Mouse (Mus musculus) heart, embryonic 11.5 days (tissue): ENCODE results near the gene Bbc3. TPM values are rescaled to one million over a fixed set of nuclear protein-coding genes. Genes with fewer than 3 reads are reported as not detected.
A peak's percentile ranks its signal among the peaks of the same experiment; 100 is the strongest.

Experiments used
- ATAC-seq: fragments of 200-750 bp; cut with Nextera tagmentation; replicated peaks from 2 replicates; pipeline ENCODE4 v1.8.0; 2017; ENCODE audit warnings: moderate library complexity; ENCODE audit not compliant: insufficient number of reproducible peaks, low FRiP score, low TSS enrichment
- H3K27ac ChIP-seq: fragments of 300-500 bp; sonication (generic); 2 replicates; pipeline ENCODE4 v1.5.1; 2014; ENCODE audit warnings: mild to moderate bottlenecking, low read depth, low read length
- H3K27me3 ChIP-seq: fragments of 300-500 bp; sonication (generic); 2 replicates; pipeline ENCODE4 v1.6.1; 2014; ENCODE audit warnings: mild to moderate bottlenecking, low read length, mixed read lengths; ENCODE audit not compliant: control insufficient read depth, insufficient read depth
- H3K36me3 ChIP-seq: fragments of 300-500 bp; sonication (generic); 2 replicates; pipeline ENCODE4 v1.6.1; 2014; ENCODE audit warnings: mild to moderate bottlenecking, low read length, moderate library complexity, mixed read lengths; ENCODE audit not compliant: control insufficient read depth, insufficient read depth
- H3K4me1 ChIP-seq: fragments of 300-500 bp; sonication (generic); 2 replicates; pipeline ENCODE4 v1.6.1; 2014; ENCODE audit warnings: low read length; ENCODE audit not compliant: control insufficient read depth, insufficient read depth
- H3K4me2 ChIP-seq: fragments of 300-500 bp; sonication (generic); 2 replicates; pipeline ENCODE4 v1.6.1; 2014; ENCODE audit warnings: mild to moderate bottlenecking, moderate library complexity
- H3K4me3 ChIP-seq: fragments of 300-500 bp; sonication (generic); 2 replicates; pipeline ENCODE4 v1.5.1; 2014; ENCODE audit warnings: low read depth, low read length
- H3K9ac ChIP-seq: fragments of 300-500 bp; sonication (generic); 2 replicates; pipeline ENCODE4 v1.6.1; 2014; ENCODE audit warnings: mild to moderate bottlenecking, low read depth, low read length, moderate library complexity
- H3K9me3 ChIP-seq: fragments of 300-500 bp; sonication (generic); replicated peaks from 2 replicates; pipeline ENCODE4 v1.6.1; 2016; ENCODE audit warnings: low read length; ENCODE audit not compliant: control insufficient read depth
- WGBS: fragments of 180-500 bp; shearing (Covaris S2); extraction: QIAGEN DNeasy Blood & Tissue Kit; methylation state at CpG from one replicate; pipeline ENCODE4 v1.1.7; 2014; ENCODE audit not compliant: insufficient replicate concordance; 5-methylcytosine and 5-hydroxymethylcytosine counted together
- polyA plus RNA-seq: library from polyadenylated mRNA; unstranded; fragments of >200 nt; fragmentation: Nextera tagmentation; extraction: Ambion mirVana; gene quantifications from 2 replicates; pipeline ENCODE4 v1.2.1, GENCODE M21; 2014

Bbc3 gene
- polyA plus RNA-seq, 1 experiment from 2014 or later, result 3.7 TPM

DNA sequence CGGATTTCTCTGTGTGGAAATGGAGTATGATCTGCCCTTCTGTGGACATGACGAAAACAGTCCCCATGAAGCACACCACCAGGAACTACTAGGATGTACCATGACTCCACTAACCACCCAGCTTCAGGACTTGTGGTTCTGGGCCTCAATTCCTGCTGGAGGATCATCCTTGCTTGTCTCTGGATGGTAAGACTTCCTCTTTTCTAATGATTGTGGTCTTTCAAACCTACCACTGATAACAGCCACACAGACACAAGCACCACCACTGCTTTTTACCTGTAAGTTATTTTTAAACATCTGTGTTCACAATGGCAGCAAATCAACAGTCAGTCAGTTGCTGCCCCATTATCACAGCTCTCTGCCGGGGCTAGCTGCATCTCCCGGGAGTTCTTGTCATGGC is 37.1 kb downstream of the Bbc3 start:
- no peaks in the 10 kb centered on the region for H3K27me3 ChIP-seq
- 0 out of 2 replicates have a peak, but pooled peaks cover 3% of the 10 kb centered on the region for H3K36me3 ChIP-seq
- no peaks in the 10 kb centered on the region for H3K9me3 ChIP-seq
- no peak overlapping the region for H3K4me2 ChIP-seq
- no peak overlapping the region for H3K27ac ChIP-seq
- no peak overlapping the region for H3K9ac ChIP-seq
- WGBS, result 63% methylated on average over 4 of the region's 4 CpGs
- no peak overlapping the region for H3K4me3 ChIP-seq
- peaks cover 9% of the 10 kb centered on the region; the same call in 1 of the 2 replicates for H3K4me1 ChIP-seq
- no peak for ATAC-seq

DNA sequence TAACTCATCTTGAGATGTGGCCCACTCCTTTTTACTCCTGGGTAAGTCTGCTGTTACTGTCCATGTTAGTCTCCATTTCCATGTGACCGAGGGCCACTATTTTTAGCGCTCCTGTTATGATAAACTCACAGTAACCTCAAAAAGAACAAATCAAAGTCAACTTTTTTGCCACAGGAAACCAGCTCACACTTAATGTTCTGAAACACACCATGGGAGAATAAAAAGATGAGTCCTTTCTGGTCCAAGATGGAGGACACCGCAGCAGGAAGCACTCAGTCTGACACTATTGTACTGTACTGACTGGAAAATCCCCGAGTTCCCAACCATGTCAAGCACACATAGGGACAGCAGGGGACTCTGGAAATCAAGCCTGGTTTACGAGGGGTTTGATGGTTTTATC is 41.8 kb downstream of the Bbc3 start:
- WGBS, result 61% methylated on average over 5 of the region's 5 CpGs
- H3K9me3 ChIP-seq, result no peaks in the 10 kb centered on the region
- no peak for ATAC-seq
- H3K27ac ChIP-seq, result peak overlapping the region; percentile 8; the same call in 1 of the 2 replicates
- peaks cover 19% of the 10 kb centered on the region for H3K36me3 ChIP-seq
- H3K4me1 ChIP-seq, result peaks cover 9% of the 10 kb centered on the region; the same call in 1 of the 2 replicates
- H3K4me2 ChIP-seq, result no peak overlapping the region; the same call in 1 of the 2 replicates
- H3K4me3 ChIP-seq, result no peak overlapping the region
- no peak overlapping the region for H3K9ac ChIP-seq
- no peaks in the 10 kb centered on the region for H3K27me3 ChIP-seq

DNA sequence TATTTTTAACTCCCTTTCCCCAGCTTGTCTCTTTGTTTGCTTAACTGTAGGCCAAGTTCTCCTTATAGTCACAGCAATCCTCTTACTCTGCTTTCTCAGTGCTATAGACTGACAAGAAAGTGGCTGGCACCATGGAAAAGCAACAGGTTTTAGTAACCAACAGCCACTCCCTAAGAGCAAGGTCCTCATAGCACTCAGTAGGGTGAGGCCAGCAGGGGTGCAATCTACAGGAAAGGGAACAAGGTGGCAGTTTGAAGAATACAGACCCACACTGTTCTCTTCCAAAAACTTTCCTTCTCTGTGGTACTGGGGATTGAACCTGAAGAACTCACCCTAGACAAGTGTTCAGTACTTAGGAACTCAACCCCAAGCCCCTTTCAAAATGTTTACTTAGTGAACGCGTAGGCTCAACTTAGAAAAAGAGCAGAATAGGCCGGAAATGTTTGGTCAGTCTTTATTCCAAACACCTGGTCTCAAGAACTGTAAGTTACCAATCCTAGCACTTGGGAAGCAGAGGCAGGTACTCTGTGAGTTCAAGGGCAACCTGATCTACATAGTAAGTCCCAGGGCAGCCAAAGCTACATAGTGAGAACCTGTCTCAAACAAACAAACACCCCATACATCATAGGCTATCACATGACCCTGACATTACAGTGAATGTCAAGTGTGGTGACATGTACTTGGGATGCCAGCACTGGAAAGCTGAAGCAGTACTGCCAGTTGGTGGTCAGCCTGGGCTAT is 47.8 kb downstream of the Bbc3 start:
- WGBS, result 94% methylated on average over 3 of the region's 3 CpGs
- Histone ChIP-seq H3K36me3 (peaks cover 40% of the 10 kb centered on the region), H3K9ac (no peak overlapping the region), H3K27ac (no peak overlapping the region), H3K4me1 (no peaks in the 10 kb centered on the region), H3K4me3 (no peak overlapping the region), H3K9me3 (no peaks in the 10 kb centered on the region), H3K4me2 (no peak overlapping the region), H3K27me3 (no peaks in the 10 kb centered on the region)
- no peak for ATAC-seq

DNA sequence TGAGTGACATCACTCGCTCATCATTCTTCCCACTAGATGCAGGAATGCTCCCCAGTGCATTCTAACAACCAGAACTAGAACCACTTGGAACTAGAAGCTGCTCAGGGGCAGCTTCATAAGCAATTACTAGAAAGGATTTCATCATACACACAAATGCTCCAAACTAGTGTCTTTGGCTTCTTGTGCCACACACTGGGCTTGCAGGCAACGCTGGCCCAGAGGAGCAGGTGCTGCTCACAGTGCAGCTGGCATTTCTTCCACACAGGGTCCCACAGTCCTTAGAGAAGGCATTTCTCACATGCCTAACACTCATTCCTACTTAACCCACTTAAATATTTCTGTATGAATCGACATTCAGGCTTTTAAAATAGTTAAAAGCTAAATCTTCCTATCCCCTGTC is 49.4 kb downstream of the Bbc3 start:
- Histone ChIP-seq H3K4me1 (no peaks in the 10 kb centered on the region), H3K27ac (no peak overlapping the region), H3K27me3 (no peaks in the 10 kb centered on the region), H3K9me3 (no peaks in the 10 kb centered on the region), H3K9ac (no peak overlapping the region), H3K4me3 (no peak overlapping the region), H3K4me2 (no peak overlapping the region), H3K36me3 (peaks cover 31% of the 10 kb centered on the region)
- ATAC-seq, result no peak
- WGBS, result 81% methylated on average over 3 of the region's 3 CpGs

DNA sequence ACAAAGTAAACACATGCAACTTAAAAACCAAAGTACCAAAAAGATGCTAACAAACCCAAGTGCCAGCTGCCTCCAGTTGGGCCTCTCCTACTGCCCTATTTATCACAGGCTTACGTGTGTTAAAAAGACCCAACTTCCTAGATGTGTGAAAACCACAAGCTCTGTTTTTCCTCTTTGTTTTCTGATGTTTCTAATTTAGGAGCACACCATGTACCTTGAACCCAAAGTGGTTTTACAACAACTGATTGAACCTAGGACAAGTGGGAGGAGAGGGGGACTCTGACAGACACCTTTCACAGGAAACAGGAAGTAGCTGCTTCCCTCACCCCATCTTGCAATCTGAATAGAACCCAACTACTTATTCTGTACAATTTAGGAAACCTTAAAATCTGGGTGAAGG is 56.1 kb downstream of the Bbc3 start:
- Histone ChIP-seq H3K4me1 (peaks cover 10% of the 10 kb centered on the region), H3K36me3 (peaks cover 24% of the 10 kb centered on the region), H3K9me3 (no peaks in the 10 kb centered on the region), H3K9ac (no peak overlapping the region), H3K4me3 (no peak overlapping the region), H3K27ac (no peak overlapping the region), H3K4me2 (no peak overlapping the region), H3K27me3 (no peaks in the 10 kb centered on the region)
- WGBS, result 76% methylated on average over 1 of the region's 1 CpGs
- ATAC-seq, result no peak

DNA sequence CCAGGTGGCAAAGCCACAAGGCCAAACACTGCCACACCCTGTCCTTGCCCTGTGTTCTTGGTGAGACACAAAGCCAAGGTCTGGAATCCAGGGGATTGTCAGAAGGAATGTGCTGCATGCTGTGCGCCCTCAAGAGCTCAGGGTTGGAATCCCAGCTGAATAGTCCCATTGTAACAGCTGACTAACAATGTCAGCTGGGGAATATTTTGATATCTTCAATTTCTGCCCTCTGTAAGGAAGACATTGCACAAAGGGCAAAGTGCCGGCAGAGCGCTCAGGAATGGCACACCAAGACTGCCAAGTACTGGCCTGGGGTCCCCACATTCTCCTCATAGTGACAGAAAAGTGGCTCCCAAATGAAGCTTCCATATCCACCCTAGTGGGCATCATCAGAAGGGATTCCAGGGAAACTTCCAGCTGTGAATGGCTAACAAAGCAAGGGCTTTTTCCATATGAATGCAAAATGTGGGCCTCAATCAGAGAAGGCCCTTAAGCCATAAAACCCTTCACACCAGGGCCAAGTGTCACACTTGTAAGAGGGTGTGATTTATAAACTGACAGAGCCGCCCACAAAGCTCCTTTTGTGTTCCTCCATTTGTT is 56.8 kb downstream of the Bbc3 start:
- Histone ChIP-seq H3K27ac (0 out of 2 replicates have a peak overlapping the region, but pooled peaks have one; percentile 24), H3K9me3 (no peaks in the 10 kb centered on the region), H3K4me2 (no peak overlapping the region), H3K4me3 (no peak overlapping the region), H3K36me3 (peaks cover 30% of the 10 kb centered on the region), H3K4me1 (peaks cover 10% of the 10 kb centered on the region), H3K9ac (no peak overlapping the region), H3K27me3 (no peaks in the 10 kb centered on the region)
- WGBS, result 71% methylated on average over 4 of the region's 4 CpGs
- ATAC-seq, result no peak

DNA sequence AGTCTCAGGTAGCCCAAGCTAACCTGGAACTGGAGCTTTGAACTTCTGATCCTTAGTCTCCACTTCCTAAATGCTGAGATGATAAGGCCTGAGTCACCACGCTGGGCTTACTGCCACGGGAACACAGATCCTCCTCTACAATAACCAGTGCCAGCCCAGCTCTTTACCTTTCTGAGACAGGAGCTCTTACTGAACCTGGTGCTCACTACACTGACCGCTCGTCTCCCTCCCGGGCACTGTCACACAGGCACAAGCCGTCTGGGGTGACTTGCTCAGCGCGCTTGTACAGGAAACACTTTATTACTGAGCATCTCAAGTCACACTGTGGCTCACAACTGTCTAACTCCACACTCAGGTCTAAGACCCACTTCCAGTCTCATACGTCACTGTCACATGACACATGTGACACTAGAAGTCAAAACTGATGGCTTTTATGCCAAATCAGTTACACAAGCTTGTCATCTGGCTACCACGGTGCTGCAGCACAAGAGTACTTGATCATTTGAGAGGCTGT is 58.0 kb downstream of the Bbc3 start:
- WGBS, result 78% methylated on average over 10 of the region's 10 CpGs

DNA sequence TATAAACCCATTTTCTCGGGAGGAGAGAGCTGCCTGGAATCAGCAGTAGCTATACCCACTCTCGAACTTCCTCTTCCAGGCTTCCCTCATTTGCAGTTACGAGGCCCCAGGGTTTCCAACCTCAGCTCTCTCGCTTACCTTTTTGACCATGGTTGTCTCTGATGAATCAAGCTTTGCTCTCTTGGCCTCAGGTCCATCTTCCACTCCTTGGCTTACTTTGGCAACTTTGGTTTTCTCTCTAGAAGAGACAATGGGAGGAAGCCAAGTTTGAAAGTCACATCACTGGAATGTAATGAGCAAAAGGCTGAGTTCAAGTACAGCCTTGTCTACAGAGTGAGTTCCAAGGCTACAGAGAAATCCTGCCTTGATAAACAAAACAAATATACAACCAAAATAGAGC is 58.5 kb downstream of the Bbc3 start:
- Histone ChIP-seq H3K4me1 (peaks cover 10% of the 10 kb centered on the region), H3K9me3 (no peaks in the 10 kb centered on the region), H3K27ac (no peak overlapping the region), H3K9ac (no peak overlapping the region), H3K27me3 (no peaks in the 10 kb centered on the region), H3K36me3 (peaks cover 33% of the 10 kb centered on the region), H3K4me3 (no peak overlapping the region), H3K4me2 (no peak overlapping the region)
- no peak for ATAC-seq
- 87% methylated on average over 4 of the region's 4 CpGs for WGBS

More for the DNA sequence above, 58.0 kb downstream of the Bbc3 start:
- no peak overlapping the region for H3K4me3 ChIP-seq
- no peaks in the 10 kb centered on the region for H3K9me3 ChIP-seq
- H3K4me1 ChIP-seq, result peaks cover 10% of the 10 kb centered on the region
- no peak for ATAC-seq
- H3K36me3 ChIP-seq, result peaks cover 33% of the 10 kb centered on the region
- H3K27me3 ChIP-seq, result no peaks in the 10 kb centered on the region
- no peak overlapping the region for H3K4me2 ChIP-seq
- H3K27ac ChIP-seq, result no peak overlapping the region
- no peak overlapping the region for H3K9ac ChIP-seq
